Mouse (Mus musculus): Measurements from ENCODE around the gene Hist1h3g. TPM values are rescaled to one million over a fixed set of nuclear protein-coding genes. Genes with fewer than 3 reads are reported as not detected.
"Not testable (repeated sequence)": the region's sequence is repeated elsewhere in the genome, so short reads cannot be mapped to it uniquely, and the experiment has no call there.

Gene Hist1h3g
- total RNA-seq, 2 experiments from 2014 or later, result 189 to 625 TPM

GRCm38 (mm10) chr13:23551931-23552914 lies 17.0 kb downstream of the Hist1h3g start:
- ATAC-seq (replicated peaks; ENCODE audit: low FRiP score, low TSS enrichment, poor library complexity, severe bottlenecking), result no peak

GRCm38 (mm10) chr13:23552962-23553361 lies 17.7 kb downstream of the Hist1h3g start, which contains the start of gene Hist1h1d:
TSS of gene Hist1h1d (plus strand) at chr13:23553262.
- no peak for ATAC-seq (replicated peaks; ENCODE audit: low FRiP score, low TSS enrichment, poor library complexity, severe bottlenecking)

GRCm38 (mm10) chr13:23554393-23554792 lies 19.2 kb downstream of the Hist1h3g start:
- ATAC-seq (replicated peaks; ENCODE audit: low FRiP score, low TSS enrichment, poor library complexity, severe bottlenecking), result no peak

GRCm38 (mm10) chr13:23554925-23555838 lies 20.0 kb downstream of the Hist1h3g start:
- peak; percentile 66 for ATAC-seq (replicated peaks; ENCODE audit: low FRiP score, low TSS enrichment, poor library complexity, severe bottlenecking)

GRCm38 (mm10) chr13:23555839-23556416 lies 20.7 kb downstream of the Hist1h3g start:
- peak; percentile 60 for ATAC-seq (replicated peaks; ENCODE audit: low FRiP score, low TSS enrichment, poor library complexity, severe bottlenecking)

GRCm38 (mm10) chr13:23556906-23557305 lies 21.7 kb downstream of the Hist1h3g start:
- ATAC-seq (replicated peaks; ENCODE audit: low FRiP score, low TSS enrichment, poor library complexity, severe bottlenecking), result no peak

- not testable (repeated sequence) for ATAC-seq (replicated peaks; ENCODE audit: low FRiP score, low TSS enrichment, poor library complexity, severe bottlenecking)
Observed at GRCm38 (mm10) chr13:23560699-23561098, 25.5 kb downstream of the Hist1h3g start.

GRCm38 (mm10) chr13:23561531-23561882 lies 26.3 kb downstream of the Hist1h3g start:
- not testable (repeated sequence) for ATAC-seq (replicated peaks; ENCODE audit: low FRiP score, low TSS enrichment, poor library complexity, severe bottlenecking)

GRCm38 (mm10) chr13:23561883-23562659 lies 26.8 kb downstream of the Hist1h3g start, which contains the start of gene Hist1h3e:
TSS of gene Hist1h3e (minus strand) at chr13:23562369.
- ATAC-seq (replicated peaks; ENCODE audit: low FRiP score, low TSS enrichment, poor library complexity, severe bottlenecking), result peak; percentile 84

GRCm38 (mm10) chr13:23562699-23563462 lies 27.7 kb downstream of the Hist1h3g start:
- peak; percentile 65 for ATAC-seq (replicated peaks; ENCODE audit: low FRiP score, low TSS enrichment, poor library complexity, severe bottlenecking)

- ATAC-seq (replicated peaks; ENCODE audit: low FRiP score, low TSS enrichment, poor library complexity, severe bottlenecking), result no peak
Observed at GRCm38 (mm10) chr13:23564482-23564881, 29.3 kb downstream of the Hist1h3g start.

- not testable (repeated sequence) for ATAC-seq (replicated peaks; ENCODE audit: low FRiP score, low TSS enrichment, poor library complexity, severe bottlenecking)
Observed at GRCm38 (mm10) chr13:23570261-23571021, 35.2 kb downstream of the Hist1h3g start.

GRCm38 (mm10) chr13:23571022-23571503 lies 35.8 kb downstream of the Hist1h3g start, which contains the start of the genes Hist1h2ae and Hist1h2bg:
TSS of gene Hist1h2ae (minus strand) at chr13:23571220.
TSS of gene Hist1h2bg (plus strand) at chr13:23571396.
- peak; percentile 78 for ATAC-seq (replicated peaks; ENCODE audit: low FRiP score, low TSS enrichment, poor library complexity, severe bottlenecking)

GRCm38 (mm10) chr13:23571504-23572217 lies 36.4 kb downstream of the Hist1h3g start:
- ATAC-seq (replicated peaks; ENCODE audit: low FRiP score, low TSS enrichment, poor library complexity, severe bottlenecking), result peak; percentile 25

GRCm38 (mm10) chr13:23572218-23573033 lies 37.2 kb downstream of the Hist1h3g start:
- no peak for ATAC-seq (replicated peaks; ENCODE audit: low FRiP score, low TSS enrichment, poor library complexity, severe bottlenecking)
